Mouse (Mus musculus) lung, adult 2 months (tissue): ENCODE data around the gene Hsph1.

Source experiments
- CTCF ChIP-seq: fragments of 200-500 bp; IDR thresholded peaks from 2 replicates; pipeline ENCODE4 v1.5.1; 2011; ENCODE audit warnings: mild to moderate bottlenecking, low read length, control low read depth; ENCODE audit not compliant: insufficient read depth
- POLR2A ChIP-seq: fragments of 200-500 bp; IDR thresholded peaks from 2 replicates; pipeline ENCODE4 v1.6.1; 2011; ENCODE audit warnings: low read depth, mild to moderate bottlenecking, control low read depth, low read length, borderline replicate concordance; ENCODE audit errors: extremely low read depth

- no peak for TF ChIP-seq POLR2A
- no peak for TF ChIP-seq CTCF
Measured at GRCm38 (mm10) chr5:149617776-149618425, 18.3 kb downstream of the Hsph1 start.
